Mouse (Mus musculus): ENCODE data around the gene Lhx6. TPM values are rescaled to one million over a fixed set of nuclear protein-coding genes. Genes with fewer than 3 reads are reported as not detected.

Gene Lhx6
- polyA plus RNA-seq (2012; rRNA removed; ENCODE audit: low replicate concordance), result 4.7 and 10.7 TPM in 2 replicates

DNA sequence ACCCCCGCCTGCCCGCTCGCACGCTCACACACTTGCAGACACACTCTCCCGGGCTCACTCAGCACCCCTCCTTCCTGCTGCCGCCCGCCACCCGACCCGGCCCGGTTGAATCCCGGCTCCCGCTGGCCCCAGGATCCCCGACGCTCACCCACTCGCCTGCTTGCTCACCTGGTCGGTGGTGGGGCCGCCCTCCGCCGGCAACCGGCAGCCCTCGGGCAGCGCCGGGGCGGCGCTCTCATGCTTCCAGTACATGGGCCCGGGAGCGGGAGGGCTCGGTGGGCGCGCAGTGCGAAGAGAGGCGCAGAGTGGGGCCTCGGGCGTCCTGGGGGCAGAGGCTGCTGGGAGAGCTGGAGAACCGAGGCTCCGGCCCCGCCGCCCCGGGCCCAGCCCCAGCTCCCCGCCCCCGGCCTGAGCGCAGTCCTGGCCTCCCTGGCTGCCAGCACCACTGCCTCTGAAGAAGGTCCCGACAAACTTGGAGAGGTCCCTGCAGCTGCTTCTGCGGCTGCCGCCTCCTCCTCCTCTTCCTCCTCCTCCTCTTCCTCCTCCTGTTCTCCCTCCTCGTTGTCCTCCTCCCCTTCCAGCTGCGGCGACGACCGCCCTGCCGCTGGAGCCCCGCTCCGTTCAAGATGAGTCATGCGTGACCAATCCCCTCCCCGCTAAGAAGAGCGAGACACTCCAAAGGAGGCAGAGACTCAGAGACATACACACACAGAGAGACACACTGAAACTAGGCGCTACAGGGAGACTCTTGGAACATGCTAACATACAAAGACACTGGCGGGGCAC lies at the start of gene Lhx6:
TSS of gene Lhx6 (minus strand) at position 453 of the 786 bp plus-strand sequence.

DNA sequence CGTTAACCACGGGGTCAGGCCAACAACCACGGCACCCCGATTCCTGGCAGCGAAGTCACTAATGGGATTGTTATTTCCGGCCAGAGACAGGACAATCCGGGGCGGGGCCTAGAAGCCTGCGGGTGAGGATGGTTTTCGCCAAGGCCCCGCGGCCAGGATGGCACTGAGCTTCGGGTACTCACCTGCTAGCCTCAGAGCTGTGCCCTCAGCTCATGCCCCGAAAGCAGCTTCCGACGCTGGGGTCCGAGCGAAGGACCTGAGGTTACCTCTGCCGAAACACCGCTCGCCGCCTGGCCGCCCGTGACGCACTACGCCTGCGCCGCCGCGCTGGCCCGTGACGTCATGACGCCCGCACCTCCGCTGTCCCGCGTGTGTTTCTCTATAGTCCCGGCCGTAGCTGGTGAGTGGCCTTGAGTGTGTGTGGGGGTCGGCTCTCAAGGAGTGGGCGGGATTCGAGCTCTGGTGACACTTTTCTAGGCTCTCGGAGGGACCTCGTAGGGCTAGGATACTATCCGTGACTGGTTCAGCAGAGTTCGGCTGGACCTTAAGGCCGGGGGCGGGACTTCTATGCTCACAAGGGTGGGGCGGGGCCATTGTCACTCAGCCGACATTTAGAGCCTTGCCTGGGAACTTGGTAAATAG lies 31.2 kb upstream of the Lhx6 start, which contains the start of the genes Mrrf and Rbm18:
TSS of gene Mrrf (plus strand) at position 90 of the 642 bp plus-strand sequence.
TSS of gene Rbm18 (minus strand) at position 474 of the 642 bp plus-strand sequence.

DNA sequence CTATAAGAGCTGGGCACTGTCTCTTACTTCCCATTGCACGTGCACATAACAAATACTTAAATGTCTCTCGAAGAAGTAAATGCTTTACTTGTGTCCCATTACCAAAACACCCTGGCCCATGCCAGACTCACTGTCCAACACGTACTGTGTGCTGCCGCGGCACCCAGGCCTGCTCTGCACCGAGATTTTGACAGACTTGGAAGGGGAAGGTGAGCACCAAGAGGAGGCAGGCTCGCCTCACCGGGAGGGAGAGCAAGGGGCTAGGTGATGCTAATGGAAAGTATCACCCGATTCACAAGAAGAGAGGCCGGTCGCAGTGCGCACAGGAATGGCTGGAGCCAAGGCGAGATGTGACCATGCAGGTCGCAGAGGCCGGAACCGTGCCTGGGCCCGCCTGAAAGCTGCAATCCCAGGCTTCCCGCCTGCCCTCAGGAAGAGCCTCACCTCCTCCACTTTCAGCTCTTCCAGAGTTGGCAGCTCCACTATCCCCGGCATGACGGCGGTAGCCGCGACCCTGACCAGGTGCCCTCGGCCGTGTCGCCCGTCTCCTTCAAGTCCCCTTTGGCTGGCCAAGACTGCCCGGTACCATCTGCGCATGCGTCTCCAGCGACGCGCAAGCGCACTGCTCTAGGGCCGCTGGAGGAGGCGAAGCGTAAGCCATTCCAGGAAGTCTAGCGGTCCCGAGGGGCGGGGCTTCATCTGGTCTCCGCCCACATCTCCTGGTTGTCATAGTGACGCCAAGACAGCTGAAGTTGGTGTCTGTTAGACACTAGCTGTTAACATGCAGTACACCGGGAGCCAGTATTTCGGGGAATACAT lies 56.3 kb downstream of the Lhx6 start, which contains the start of the genes Ndufa8 and Morn5:
TSS of gene Ndufa8 (minus strand) at position 659 of the 819 bp plus-strand sequence.
TSS of gene Morn5 (plus strand) at position 711 of the 819 bp plus-strand sequence.

Other genes starting within 250 kb of the Lhx6 start
- gene Ttll11, start 125.5 kb downstream of the Lhx6 start, polyA plus RNA-seq (2012; rRNA removed; ENCODE audit: low replicate concordance), result 0.92 and 1.2 TPM in 2 replicates
- 111 and 169 TPM in 2 replicates for gene Ndufa8, start 56.0 kb downstream of the Lhx6 start, polyA plus RNA-seq (2012; rRNA removed; ENCODE audit: low replicate concordance)
- gene Morn5, start 56.0 kb downstream of the Lhx6 start, polyA plus RNA-seq (2012; rRNA removed; ENCODE audit: low replicate concordance), result 1.1 TPM in 1 of 2 replicates, not detected in the other
- gene Mrrf, start 31.0 kb upstream of the Lhx6 start, polyA plus RNA-seq (2012; rRNA removed; ENCODE audit: low replicate concordance), result 66.3 and 75.1 TPM in 2 replicates
- 19.3 and 21.7 TPM in 2 replicates for gene Rbm18, start 31.4 kb upstream of the Lhx6 start, polyA plus RNA-seq (2012; rRNA removed; ENCODE audit: low replicate concordance)
- gene Ptgs1, start 125.0 kb upstream of the Lhx6 start, polyA plus RNA-seq (2012; rRNA removed; ENCODE audit: low replicate concordance), result 27.4 and 27.5 TPM in 2 replicates